Mouse (Mus musculus) thymus, postnatal 25 days (tissue): ENCODE results near the gene Fam20c.

Source experiments
- DNase-seq: peaks from one replicate; pipeline ENCODE4 v3.0.0; 2022

Fam20c gene

GRCm38 (mm10) chr5:138757135-138757534 is 2.8 kb downstream of the Fam20c start:
- DNase-seq = no peak

GRCm38 (mm10) chr5:138757616-138758015 is 3.3 kb downstream of the Fam20c start:
- DNase-seq = no peak

GRCm38 (mm10) chr5:138758533-138758932 is 4.2 kb downstream of the Fam20c start:
- no peak for DNase-seq

- DNase-seq = no peak
Observed at GRCm38 (mm10) chr5:138761836-138762334, 7.6 kb downstream of the Fam20c start.

GRCm38 (mm10) chr5:138762361-138762760 is 8.0 kb downstream of the Fam20c start:
- no peak for DNase-seq

- no peak for DNase-seq
Observed at GRCm38 (mm10) chr5:138764601-138765000, 10.3 kb downstream of the Fam20c start.

GRCm38 (mm10) chr5:138767650-138768049 is 13.3 kb downstream of the Fam20c start:
- DNase-seq = no peak

- no peak for DNase-seq
Observed at GRCm38 (mm10) chr5:138768704-138769103, 14.4 kb downstream of the Fam20c start.

- no peak for DNase-seq
Observed at GRCm38 (mm10) chr5:138769126-138769525, 14.8 kb downstream of the Fam20c start.

GRCm38 (mm10) chr5:138775096-138775495 is 20.8 kb downstream of the Fam20c start:
- DNase-seq = no peak

GRCm38 (mm10) chr5:138776346-138776745 is 22.0 kb downstream of the Fam20c start:
- no peak for DNase-seq

GRCm38 (mm10) chr5:138778731-138779463 is 24.6 kb downstream of the Fam20c start:
- DNase-seq = no peak

- no peak for DNase-seq
Observed at GRCm38 (mm10) chr5:138779655-138780054, 25.3 kb downstream of the Fam20c start.

- no peak for DNase-seq
Observed at GRCm38 (mm10) chr5:138782697-138783096, 28.4 kb downstream of the Fam20c start.

GRCm38 (mm10) chr5:138783181-138783580 is 28.9 kb downstream of the Fam20c start:
- DNase-seq = no peak

- DNase-seq = no peak
Observed at GRCm38 (mm10) chr5:138785986-138786515, 31.7 kb downstream of the Fam20c start.

GRCm38 (mm10) chr5:138787648-138788047 is 33.3 kb downstream of the Fam20c start:
- no peak for DNase-seq

GRCm38 (mm10) chr5:138788481-138789211 is 34.3 kb downstream of the Fam20c start:
- no peak for DNase-seq

- DNase-seq = no peak
Observed at GRCm38 (mm10) chr5:138790954-138791480, 36.7 kb downstream of the Fam20c start.

- no peak for DNase-seq
Observed at GRCm38 (mm10) chr5:138801588-138802116, 47.3 kb downstream of the Fam20c start.

GRCm38 (mm10) chr5:138804286-138804685 is 50.0 kb downstream of the Fam20c start:
- DNase-seq = no peak

- no peak for DNase-seq
Observed at GRCm38 (mm10) chr5:138809767-138810166, 55.5 kb downstream of the Fam20c start.

- no peak for DNase-seq
Observed at GRCm38 (mm10) chr5:138819780-138820179, 65.5 kb downstream of the Fam20c start, which contains the start of gene Gm5294. Gm5294 (plus strand) TSS chr5:138820080.
